Mouse (Mus musculus) liver, embryonic 11.5 days (tissue): ENCODE results near the gene Treh. TPM values are rescaled to one million over a fixed set of nuclear protein-coding genes. Genes with fewer than 3 reads are reported as not detected.

ENCODE experiments used
- ATAC-seq: fragments of 200-750 bp; cut with Nextera tagmentation; replicated peaks from 2 replicates; pipeline ENCODE4 v1.8.0; 2017; ENCODE audit warnings: moderate number of reproducible peaks, mild to moderate bottlenecking, moderate TSS enrichment, moderate library complexity; ENCODE audit not compliant: low FRiP score
- DNase-seq: peaks from one replicate; pipeline ENCODE4 v3.0.0-alpha.2; 2017; ENCODE audit warnings: low spot score
- H3K27ac ChIP-seq: fragments of 300-500 bp; sonication (generic); 2 replicates; pipeline ENCODE4 v1.5.1; 2014; ENCODE audit warnings: mild to moderate bottlenecking, low read depth, low read length, control low read depth
- H3K27me3 ChIP-seq: fragments of 300-500 bp; sonication (generic); replicated peaks from 2 replicates; pipeline ENCODE4 v1.6.1; 2014; ENCODE audit warnings: low read length, mixed read lengths; ENCODE audit not compliant: control insufficient read depth, insufficient read depth
- H3K36me3 ChIP-seq: fragments of 300-500 bp; sonication (generic); 2 replicates; pipeline ENCODE4 v1.6.1; 2014; ENCODE audit warnings: mild to moderate bottlenecking, low read length, moderate library complexity, mixed read lengths; ENCODE audit not compliant: control insufficient read depth, insufficient read depth
- H3K4me1 ChIP-seq: fragments of 300-500 bp; sonication (generic); replicated peaks from 2 replicates; pipeline ENCODE4 v1.6.1; 2014; ENCODE audit warnings: low read length, mixed read lengths; ENCODE audit not compliant: control insufficient read depth, insufficient read depth
- H3K4me2 ChIP-seq: fragments of 300-500 bp; sonication (generic); 2 replicates; pipeline ENCODE4 v1.6.1; 2014; ENCODE audit warnings: mild to moderate bottlenecking, control low read depth, moderate library complexity
- H3K4me3 ChIP-seq: fragments of 300-500 bp; sonication (generic); 2 replicates; pipeline ENCODE4 v1.5.1; 2014; ENCODE audit warnings: low read depth, low read length, control low read depth
- H3K9ac ChIP-seq: fragments of 300-500 bp; sonication (generic); 2 replicates; pipeline ENCODE4 v1.6.1; 2014; ENCODE audit warnings: low read depth, low read length, control low read depth
- H3K9me3 ChIP-seq: fragments of 300-500 bp; sonication (generic); 2 replicates; pipeline ENCODE4 v1.6.1; 2016; ENCODE audit warnings: low read length, inconsistent platforms, mixed read lengths; ENCODE audit not compliant: control insufficient read depth
- WGBS: fragments of 180-500 bp; shearing (Covaris S2); extraction: QIAGEN DNeasy Blood & Tissue Kit; methylation state at CpG from one replicate; pipeline ENCODE4 v1.1.7; 2014; 5-methylcytosine and 5-hydroxymethylcytosine counted together
- polyA plus RNA-seq: library from polyadenylated mRNA; unstranded; fragments of >200 nt; fragmentation: Nextera tagmentation; extraction: Ambion mirVana; gene quantifications from 2 replicates; pipeline ENCODE4 v1.2.1, GENCODE M21; 2014

Gene Treh
- polyA plus RNA-seq, 1 experiment from 2014 or later: not detected

GRCm38 (mm10) chr9:44715109-44715508 is 42.1 kb downstream of the Treh start:
- Histone ChIP-seq H3K4me3 (no peak overlapping the region), H3K9me3 (no peaks in the 10 kb centered on the region), H3K27ac (no peak overlapping the region), H3K4me2 (no peak overlapping the region), H3K4me1 (peaks cover 14% of the 10 kb centered on the region), H3K36me3 (0 out of 2 replicates have a peak, but pooled peaks cover 2% of the 10 kb centered on the region), H3K27me3 (no peaks in the 10 kb centered on the region), H3K9ac (no peak overlapping the region)
- 87% methylated on average over 17 of the region's 17 CpGs for WGBS
- DNase-seq (no peak), ATAC-seq (no peak)

- Histone ChIP-seq H3K27ac (no peak overlapping the region), H3K4me2 (no peak overlapping the region), H3K9me3 (no peaks in the 10 kb centered on the region), H3K27me3 (no peaks in the 10 kb centered on the region), H3K36me3 (0 out of 2 replicates have a peak, but pooled peaks cover 2% of the 10 kb centered on the region), H3K9ac (no peak overlapping the region), H3K4me3 (no peak overlapping the region), H3K4me1 (peaks cover 21% of the 10 kb centered on the region)
- ATAC-seq (no peak), DNase-seq (no peak)
- WGBS: 90% methylated on average over 29 of the region's 29 CpGs
Observed at GRCm38 (mm10) chr9:44715705-44716362, 42.8 kb downstream of the Treh start.

GRCm38 (mm10) chr9:44716997-44717821 is 44.2 kb downstream of the Treh start:
- ATAC-seq: 0 out of 2 replicates have a peak, but pooled peaks have one; percentile 30
- DNase-seq: no peak
- no peaks in the 10 kb centered on the region for H3K27me3 ChIP-seq
- no peak overlapping the region for H3K27ac ChIP-seq
- no peak overlapping the region for H3K4me3 ChIP-seq
- no peak overlapping the region for H3K9ac ChIP-seq
- H3K4me2 ChIP-seq: no peak overlapping the region
- 0 out of 2 replicates have a peak, but pooled peaks cover 2% of the 10 kb centered on the region for H3K36me3 ChIP-seq
- H3K4me1 ChIP-seq: peaks cover 26% of the 10 kb centered on the region
- WGBS: 70% methylated on average over 6 of the region's 6 CpGs
- H3K9me3 ChIP-seq: no peaks in the 10 kb centered on the region

GRCm38 (mm10) chr9:44717822-44718242 is 44.8 kb downstream of the Treh start:
- WGBS: 75% methylated on average over 10 of the region's 10 CpGs
- DNase-seq (no peak), ATAC-seq (no peak)
- H3K36me3 ChIP-seq: no peaks in the 10 kb centered on the region
- no peaks in the 10 kb centered on the region for H3K9me3 ChIP-seq
- no peak overlapping the region for H3K9ac ChIP-seq
- H3K27ac ChIP-seq: no peak overlapping the region
- no peak overlapping the region for H3K4me2 ChIP-seq
- no peaks in the 10 kb centered on the region for H3K27me3 ChIP-seq
- peaks cover 26% of the 10 kb centered on the region for H3K4me1 ChIP-seq
- no peak overlapping the region for H3K4me3 ChIP-seq

GRCm38 (mm10) chr9:44718937-44719631 is 46.1 kb downstream of the Treh start:
- H3K27me3 ChIP-seq: no peaks in the 10 kb centered on the region
- H3K9ac ChIP-seq: no peak overlapping the region
- WGBS: 78% methylated on average over 12 of the region's 12 CpGs
- no peaks in the 10 kb centered on the region for H3K36me3 ChIP-seq
- no peaks in the 10 kb centered on the region for H3K9me3 ChIP-seq
- H3K4me3 ChIP-seq: no peak overlapping the region
- H3K4me2 ChIP-seq: no peak overlapping the region
- peaks cover 29% of the 10 kb centered on the region for H3K4me1 ChIP-seq
- H3K27ac ChIP-seq: no peak overlapping the region
- DNase-seq (no peak), ATAC-seq (no peak)

- peak overlapping the region; percentile 87 for H3K4me2 ChIP-seq
- H3K9me3 ChIP-seq: no peaks in the 10 kb centered on the region
- no peak overlapping the region for H3K27ac ChIP-seq
- H3K27me3 ChIP-seq: no peaks in the 10 kb centered on the region
- no peak overlapping the region for H3K9ac ChIP-seq
- 0 out of 2 replicates have a peak overlapping the region, but pooled peaks have one; percentile 64 for H3K4me3 ChIP-seq
- ATAC-seq (no peak), DNase-seq (no peak)
- 81% methylated on average over 8 of the region's 8 CpGs for WGBS
- H3K36me3 ChIP-seq: no peaks in the 10 kb centered on the region
- peaks cover 29% of the 10 kb centered on the region for H3K4me1 ChIP-seq
Observed at GRCm38 (mm10) chr9:44719632-44720357, 46.8 kb downstream of the Treh start.

GRCm38 (mm10) chr9:44720358-44721153 is 47.5 kb downstream of the Treh start:
- H3K4me2 ChIP-seq: peak overlapping the region; percentile 87
- no peaks in the 10 kb centered on the region for H3K9me3 ChIP-seq
- H3K9ac ChIP-seq: peak overlapping the region; percentile 66
- H3K4me1 ChIP-seq: peaks cover 29% of the 10 kb centered on the region
- peak overlapping the region; percentile 64 for H3K4me3 ChIP-seq
- H3K36me3 ChIP-seq: no peaks in the 10 kb centered on the region
- no peaks in the 10 kb centered on the region for H3K27me3 ChIP-seq
- whole genome bisulfite sequencing: 26% methylated on average over 9 of the region's 9 CpGs
- peak overlapping the region; percentile 54 for H3K27ac ChIP-seq
- ATAC-seq: no peak
- no peak for DNase-seq
